Mouse (Mus musculus) hindbrain, embryonic 10.5 days (tissue): ENCODE measurements around the gene Rasgef1b. TPM values are rescaled to one million over a fixed set of nuclear protein-coding genes. Genes with fewer than 3 reads are reported as not detected.

Experiments
- DNase-seq: peaks from one replicate; pipeline ENCODE4 v3.0.0-alpha.2; 2017; ENCODE audit warnings: low spot score
- H3K27ac ChIP-seq: fragments of 300-500 bp; sonication (generic); 2 replicates; pipeline ENCODE4 v1.5.1; 2016; ENCODE audit warnings: mild to moderate bottlenecking, moderate library complexity
- H3K27me3 ChIP-seq: fragments of 300-500 bp; sonication (generic); 2 replicates; pipeline ENCODE4 v1.6.1; 2016; ENCODE audit warnings: mild to moderate bottlenecking; ENCODE audit not compliant: poor library complexity, insufficient read depth, severe bottlenecking
- H3K36me3 ChIP-seq: fragments of 300-500 bp; sonication (generic); 2 replicates; pipeline ENCODE4 v1.6.1; 2016; ENCODE audit warnings: mild to moderate bottlenecking, moderate library complexity
- H3K4me1 ChIP-seq: fragments of 300-500 bp; sonication (generic); replicated peaks from 2 replicates; pipeline ENCODE4 v1.6.1; 2016; ENCODE audit warnings: mild to moderate bottlenecking
- H3K4me3 ChIP-seq: fragments of 300-500 bp; sonication (generic); 2 replicates; pipeline ENCODE4 v1.5.1; 2016; ENCODE audit warnings: mild to moderate bottlenecking, moderate library complexity
- H3K9me3 ChIP-seq: fragments of 300-500 bp; sonication (generic); 2 replicates; pipeline ENCODE4 v1.6.1; 2016; ENCODE audit warnings: mild to moderate bottlenecking, moderate library complexity
- WGBS: fragments of 180-500 bp; shearing (Covaris S2); methylation state at CpG from one replicate; pipeline ENCODE4 v1.1.7; 2016; 5-methylcytosine and 5-hydroxymethylcytosine counted together
- polyA plus RNA-seq: library from polyadenylated mRNA; unstranded; fragments of >200 nt; fragmentation: Nextera tagmentation; extraction: Ambion mirVana; gene quantifications from 2 replicates; pipeline ENCODE4 v1.2.1, GENCODE M21; 2016

Rasgef1b gene
- polyA plus RNA-seq, 1 experiment from 2014 or later: 9.2 TPM

GRCm38 (mm10) chr5:99587589-99587988, 141.3 kb downstream of the Rasgef1b start:
- WGBS: 84% methylated on average over 4 of the region's 4 CpGs
- DNase-seq: no peak
- Histone ChIP-seq H3K27ac (no peak overlapping the region), H3K36me3 (no peaks in the 10 kb centered on the region), H3K27me3 (no peaks in the 10 kb centered on the region), H3K4me3 (no peak overlapping the region), H3K4me1 (no peaks in the 10 kb centered on the region), H3K9me3 (no peaks in the 10 kb centered on the region)

- WGBS: 94% methylated on average over 6 of the region's 6 CpGs
- Histone ChIP-seq H3K36me3 (no peaks in the 10 kb centered on the region), H3K4me3 (no peak overlapping the region), H3K9me3 (no peaks in the 10 kb centered on the region), H3K27me3 (no peaks in the 10 kb centered on the region), H3K4me1 (0 out of 2 replicates have a peak, but pooled peaks cover 2% of the 10 kb centered on the region), H3K27ac (no peak overlapping the region)
- no peak for DNase-seq
Observed at GRCm38 (mm10) chr5:99586287-99586686, 142.6 kb downstream of the Rasgef1b start.

GRCm38 (mm10) chr5:99585166-99585898, 143.5 kb downstream of the Rasgef1b start:
- DNase-seq: no peak
- Histone ChIP-seq H3K36me3 (no peaks in the 10 kb centered on the region), H3K9me3 (no peaks in the 10 kb centered on the region), H3K27me3 (no peaks in the 10 kb centered on the region), H3K4me1 (0 out of 2 replicates have a peak, but pooled peaks cover 2% of the 10 kb centered on the region), H3K4me3 (no peak overlapping the region), H3K27ac (no peak overlapping the region)
- 93% methylated on average over 5 of the region's 5 CpGs for WGBS

DNA sequence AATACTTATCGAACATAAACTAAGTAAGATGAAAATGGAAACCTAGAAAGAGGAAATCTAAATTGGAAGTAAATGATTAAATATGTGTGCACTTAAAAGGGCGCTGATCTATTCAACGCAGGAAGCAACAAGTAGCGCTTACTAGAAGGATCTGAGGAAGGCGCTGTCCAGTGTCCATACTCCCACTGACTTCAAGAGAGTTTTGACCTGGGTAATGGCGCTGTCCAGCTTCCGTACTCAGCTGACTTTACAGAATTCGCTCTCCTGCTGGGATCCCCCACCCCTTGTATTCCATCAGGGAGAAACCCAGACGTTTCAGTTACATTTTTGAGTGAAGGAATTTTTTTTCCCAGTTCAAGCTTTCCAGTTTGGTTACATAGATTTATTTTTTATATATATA, 144.6 kb downstream of the Rasgef1b start:
- H3K27me3 ChIP-seq: no peaks in the 10 kb centered on the region
- no peak overlapping the region for H3K4me3 ChIP-seq
- no peaks in the 10 kb centered on the region for H3K9me3 ChIP-seq
- no peak overlapping the region for H3K27ac ChIP-seq
- 85% methylated on average over 9 of the region's 9 CpGs for WGBS
- no peaks in the 10 kb centered on the region for H3K36me3 ChIP-seq
- DNase-seq: no peak
- 0 out of 2 replicates have a peak, but pooled peaks cover 2% of the 10 kb centered on the region for H3K4me1 ChIP-seq

- no peak overlapping the region for H3K27ac ChIP-seq
- H3K36me3 ChIP-seq: no peaks in the 10 kb centered on the region
- no peaks in the 10 kb centered on the region for H3K9me3 ChIP-seq
- H3K27me3 ChIP-seq: no peaks in the 10 kb centered on the region
- DNase-seq: no peak
- H3K4me3 ChIP-seq: no peak overlapping the region
- 0 out of 2 replicates have a peak, but pooled peaks cover 2% of the 10 kb centered on the region for H3K4me1 ChIP-seq
- 31% methylated on average over 5 of the region's 5 CpGs for WGBS
Observed at GRCm38 (mm10) chr5:99582055-99582454, 146.8 kb downstream of the Rasgef1b start.

DNA sequence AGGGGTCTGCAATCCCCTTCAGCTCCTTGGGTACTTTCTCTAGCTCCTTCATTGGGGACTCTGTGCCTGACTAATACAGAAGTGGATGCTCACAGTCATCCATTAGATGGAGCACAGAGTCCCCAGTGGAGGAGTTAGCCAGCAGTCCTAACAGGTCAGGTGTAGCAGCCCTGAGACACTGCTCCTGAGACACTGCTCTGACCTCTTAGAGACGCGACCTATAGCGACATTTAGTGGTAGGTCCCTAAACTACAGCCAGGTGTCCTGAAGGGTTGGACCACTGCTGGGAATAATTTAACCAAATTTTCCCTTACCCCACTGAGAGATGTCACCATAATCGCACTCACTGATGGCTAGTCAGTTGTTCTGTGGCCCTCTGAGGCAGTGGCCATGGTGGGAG, 150.2 kb downstream of the Rasgef1b start:
- 11% methylated on average over 4 of the region's 4 CpGs for WGBS
- Histone ChIP-seq H3K4me1 (0 out of 2 replicates have a peak, but pooled peaks cover 2% of the 10 kb centered on the region), H3K27ac (no peak overlapping the region), H3K4me3 (no peak overlapping the region), H3K9me3 (no peaks in the 10 kb centered on the region), H3K36me3 (no peaks in the 10 kb centered on the region), H3K27me3 (0 out of 2 replicates have a peak, but pooled peaks cover 7% of the 10 kb centered on the region)
- peak; percentile 48 for DNase-seq

DNA sequence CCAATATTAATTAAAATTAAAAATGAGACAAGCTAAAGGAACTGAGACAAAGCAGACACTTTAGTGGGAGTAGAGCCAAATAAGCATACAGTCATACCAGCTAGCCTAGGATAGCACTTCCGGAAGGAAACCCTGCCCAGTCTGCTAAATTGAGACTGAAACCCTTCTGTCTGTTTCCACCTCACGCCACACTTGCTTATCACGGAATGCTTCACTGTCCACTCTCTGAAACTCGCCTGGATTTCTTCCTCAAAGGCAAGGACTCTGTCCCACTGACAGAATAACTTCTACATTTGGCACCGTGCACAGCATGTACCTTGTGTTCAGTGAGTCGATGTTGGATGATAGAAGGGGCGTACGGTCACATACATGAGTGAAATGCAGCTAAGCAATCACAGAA, 153.0 kb downstream of the Rasgef1b start:
- H3K36me3 ChIP-seq: no peaks in the 10 kb centered on the region
- H3K27ac ChIP-seq: no peak overlapping the region
- no peak for DNase-seq
- peaks cover 9% of the 10 kb centered on the region for H3K4me1 ChIP-seq
- no peaks in the 10 kb centered on the region for H3K9me3 ChIP-seq
- 89% methylated on average over 8 of the region's 8 CpGs for WGBS
- 0 out of 2 replicates have a peak, but pooled peaks cover 16% of the 10 kb centered on the region for H3K27me3 ChIP-seq
- no peak overlapping the region for H3K4me3 ChIP-seq

GRCm38 (mm10) chr5:99564501-99565323, 164.2 kb downstream of the Rasgef1b start:
- Histone ChIP-seq H3K4me3 (no peak overlapping the region), H3K36me3 (no peaks in the 10 kb centered on the region), H3K4me1 (peaks cover 23% of the 10 kb centered on the region), H3K9me3 (no peaks in the 10 kb centered on the region), H3K27me3 (peaks cover 37% of the 10 kb centered on the region), H3K27ac (no peak overlapping the region)
- WGBS: 75% methylated on average over 8 of the region's 8 CpGs
- DNase-seq: no peak

DNA sequence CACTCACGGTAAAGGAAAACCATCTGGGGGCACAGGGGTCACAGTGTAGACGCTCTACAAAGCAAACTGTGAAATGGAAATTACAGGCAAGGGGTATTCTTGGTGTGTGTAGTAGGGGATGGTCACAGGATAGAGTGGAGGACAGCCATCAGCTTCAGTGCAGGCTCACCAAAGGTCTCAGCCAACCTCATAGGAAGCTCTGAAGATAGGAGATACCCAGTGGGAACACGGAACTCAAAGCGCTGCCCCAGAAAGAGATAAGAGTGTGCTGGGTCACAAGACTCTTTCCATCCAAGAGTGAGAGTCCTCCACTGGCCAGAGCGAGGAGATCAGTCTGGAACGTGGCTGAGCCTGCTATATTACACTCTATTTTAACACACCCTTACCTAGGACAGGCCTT, 166.8 kb downstream of the Rasgef1b start:
- no peak overlapping the region for H3K4me3 ChIP-seq
- peaks cover 31% of the 10 kb centered on the region for H3K4me1 ChIP-seq
- WGBS: 63% methylated on average over 6 of the region's 6 CpGs

DNA sequence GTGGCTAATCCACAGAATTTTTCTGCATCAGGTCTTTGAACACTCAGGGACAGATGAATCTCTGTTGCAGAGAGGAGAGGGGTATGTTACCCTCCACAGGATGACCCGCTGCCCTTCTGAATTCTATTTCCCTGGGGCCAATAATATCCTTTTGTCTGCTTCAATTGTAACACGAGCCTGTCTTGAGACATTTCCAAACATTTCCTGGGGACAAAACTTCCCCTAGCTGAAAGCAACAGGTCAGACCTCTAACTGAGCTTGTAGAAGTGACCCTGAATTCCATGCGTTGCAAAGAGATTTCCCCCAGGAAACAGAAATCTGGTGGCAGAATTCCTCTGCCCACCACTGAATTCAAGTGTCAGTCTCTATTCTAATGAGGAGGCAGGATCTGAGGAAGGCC, 169.1 kb downstream of the Rasgef1b start:
- Histone ChIP-seq H3K9me3 (no peaks in the 10 kb centered on the region), H3K4me1 (peaks cover 28% of the 10 kb centered on the region), H3K27me3 (peaks cover 72% of the 10 kb centered on the region), H3K4me3 (no peak overlapping the region), H3K27ac (peak overlapping the region; percentile 5; the same call in 1 of the 2 replicates), H3K36me3 (no peaks in the 10 kb centered on the region)
- DNase-seq: peak; percentile 52
- WGBS: under 1% methylated on average over 3 of the region's 3 CpGs

More for the DNA sequence above, 166.8 kb downstream of the Rasgef1b start:
- H3K27ac ChIP-seq: no peak overlapping the region
- H3K27me3 ChIP-seq: peaks cover 49% of the 10 kb centered on the region
- H3K36me3 ChIP-seq: no peaks in the 10 kb centered on the region
- H3K9me3 ChIP-seq: no peaks in the 10 kb centered on the region
- DNase-seq: no peak

- Histone ChIP-seq H3K9me3 (no peaks in the 10 kb centered on the region), H3K4me3 (no peak overlapping the region), H3K36me3 (no peaks in the 10 kb centered on the region), H3K27me3 (peaks cover 73% of the 10 kb centered on the region), H3K4me1 (peaks cover 26% of the 10 kb centered on the region), H3K27ac (no peak overlapping the region)
- WGBS: 58% methylated on average over 9 of the region's 9 CpGs
- no peak for DNase-seq
Observed at GRCm38 (mm10) chr5:99558231-99558630, 170.6 kb downstream of the Rasgef1b start.

DNA sequence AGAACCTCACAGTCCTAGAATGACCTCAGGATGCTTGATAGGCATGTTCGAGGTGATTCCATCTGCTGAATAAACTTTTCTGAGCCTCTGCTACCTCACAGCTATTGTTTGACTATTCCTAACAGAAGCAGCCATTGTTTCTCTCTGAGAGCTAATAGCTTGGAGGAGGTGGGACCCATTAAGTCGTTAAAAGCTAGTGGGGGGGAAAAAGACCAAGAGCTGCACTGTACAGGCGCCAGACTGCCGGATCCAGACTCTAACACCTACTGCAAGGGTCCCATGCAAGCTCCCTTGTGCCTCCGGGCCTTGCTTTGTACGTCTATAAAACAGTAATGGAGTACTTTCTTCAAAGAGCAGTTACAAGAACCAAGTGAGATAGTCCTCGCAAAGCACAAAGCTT, 176.2 kb downstream of the Rasgef1b start:
- WGBS: 66% methylated on average over 7 of the region's 7 CpGs
- no peak for DNase-seq
- H3K4me3 ChIP-seq: no peak overlapping the region
- peaks cover 36% of the 10 kb centered on the region for H3K27me3 ChIP-seq
- no peak overlapping the region for H3K27ac ChIP-seq
- H3K36me3 ChIP-seq: no peaks in the 10 kb centered on the region
- H3K4me1 ChIP-seq: no peaks in the 10 kb centered on the region; the same call in 1 of the 2 replicates
- no peaks in the 10 kb centered on the region for H3K9me3 ChIP-seq
